Mouse (Mus musculus) mouse embryonic stem cell (cell line): ENCODE data around the gene Armc5.

Experiments
- in situ Hi-C, 2 experiments: fragments of 300-500 bp; cut with MboI; formaldehyde crosslinking; loops; 1 replicate in 1 of 2; 3 replicates in 1 of 2; pipeline ENCODE4 v1.14.3; 2019 to 2020; ENCODE audit warnings: low sequenced_read_pairs in 2 of 2, low pct_unique_long_range_greater_than_20kb in 1 of 2, mixed read lengths in 1 of 2; ENCODE audit not compliant: unreplicated experiment in 1 of 2

Armc5 gene

DNA sequence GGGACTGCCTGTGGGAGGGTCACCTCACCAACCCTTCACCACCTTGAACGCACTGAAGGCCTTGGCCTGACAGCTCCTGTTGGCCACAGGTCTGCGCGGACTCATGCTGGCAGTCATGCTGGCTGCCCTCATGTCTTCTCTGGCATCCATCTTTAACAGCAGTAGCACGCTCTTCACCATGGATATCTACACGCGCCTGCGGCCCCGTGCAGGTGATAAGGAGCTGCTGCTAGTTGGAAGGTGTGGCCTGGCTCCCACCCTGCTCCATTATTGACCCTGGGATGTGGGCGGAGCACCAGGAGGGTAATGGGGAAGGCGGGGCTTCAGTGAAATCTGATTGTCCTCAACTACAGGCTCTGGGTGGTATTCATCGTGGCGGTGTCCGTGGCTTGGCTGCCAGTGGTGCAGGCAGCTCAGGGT lies 33.3 kb downstream of the Armc5 start:
- in situ Hi-C loops = no loop called here

DNA sequence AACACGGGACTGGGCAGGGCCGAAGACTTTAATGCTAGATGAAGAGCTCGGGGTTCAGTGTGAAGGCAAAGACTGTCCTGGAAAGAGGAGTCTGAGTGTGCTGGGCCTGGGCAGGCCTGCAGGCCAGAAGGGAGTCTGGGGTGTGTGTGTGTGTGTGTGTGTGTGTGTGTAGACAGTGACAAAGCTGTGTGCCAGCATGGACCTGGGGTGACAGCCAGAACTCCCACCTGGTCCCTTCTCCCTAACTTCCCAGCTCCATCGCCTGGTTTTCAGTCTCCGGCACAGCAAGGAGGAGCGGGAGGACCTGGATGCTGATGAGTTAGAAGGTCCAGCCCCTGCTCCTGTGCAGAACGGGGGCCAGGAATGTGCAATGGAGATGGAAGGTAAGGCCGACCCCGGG lies 34.4 kb downstream of the Armc5 start:
- in situ Hi-C loops = no loop called here

DNA sequence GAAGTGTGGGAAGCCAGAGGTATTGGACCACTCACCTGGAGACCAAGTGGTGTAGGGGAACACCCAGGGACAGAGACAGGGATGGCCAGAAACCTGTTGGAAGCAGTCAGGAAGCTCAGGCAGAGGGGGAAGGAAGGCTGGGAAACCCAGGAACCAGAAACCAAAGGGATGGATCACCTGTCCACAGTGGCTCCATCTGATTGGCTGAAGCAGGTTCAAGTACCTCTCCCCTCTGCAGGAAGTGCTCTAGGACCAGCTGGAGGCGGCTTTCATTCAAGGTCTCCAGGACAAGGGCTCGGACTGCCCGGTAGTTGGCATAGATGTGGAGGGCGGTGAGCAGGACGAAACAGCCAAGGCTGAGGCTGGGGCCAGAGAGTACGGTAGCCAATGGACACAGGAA lies 38.9 kb downstream of the Armc5 start:
- in situ Hi-C loops = no loop called here

DNA sequence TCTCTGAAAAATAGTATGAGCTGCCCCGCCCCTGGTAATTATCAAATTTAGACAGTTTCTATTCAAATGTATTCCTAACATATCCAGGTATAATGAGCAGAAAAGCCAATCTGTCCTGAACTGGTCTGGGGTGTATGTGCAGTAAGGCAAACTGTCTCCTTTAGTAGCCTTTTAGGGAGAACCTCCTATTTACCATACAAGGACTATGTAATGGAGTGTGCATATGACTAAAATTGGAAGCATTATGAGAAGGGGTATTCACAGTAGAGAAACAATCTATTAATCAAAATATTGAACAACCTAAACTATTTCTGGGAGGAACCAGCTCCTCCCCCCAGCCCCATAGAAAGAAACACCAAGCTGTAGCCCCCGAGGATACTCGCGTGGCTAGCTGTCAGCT lies 42.6 kb downstream of the Armc5 start:
- in situ Hi-C loops = no loop called here

DNA sequence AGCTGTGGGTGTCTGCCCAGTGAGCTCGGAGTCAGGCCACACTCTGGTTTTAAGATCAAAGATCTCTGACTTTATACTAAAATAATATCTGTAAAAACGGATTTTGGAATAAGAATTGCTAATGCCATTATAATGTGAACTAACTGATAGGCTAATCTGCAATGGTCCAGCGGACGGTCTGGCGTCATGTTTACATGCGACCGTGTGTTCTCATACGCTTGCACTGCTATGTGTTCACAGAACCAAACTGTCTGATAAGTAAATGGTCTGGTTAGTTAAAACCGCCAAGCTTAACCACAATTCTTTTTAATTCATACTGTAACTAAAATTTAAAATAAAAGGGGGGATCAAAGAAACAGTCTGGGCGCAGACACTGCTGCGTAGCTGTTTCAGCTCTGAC lies 44.6 kb downstream of the Armc5 start:
- in situ Hi-C loops = no loop called here

DNA sequence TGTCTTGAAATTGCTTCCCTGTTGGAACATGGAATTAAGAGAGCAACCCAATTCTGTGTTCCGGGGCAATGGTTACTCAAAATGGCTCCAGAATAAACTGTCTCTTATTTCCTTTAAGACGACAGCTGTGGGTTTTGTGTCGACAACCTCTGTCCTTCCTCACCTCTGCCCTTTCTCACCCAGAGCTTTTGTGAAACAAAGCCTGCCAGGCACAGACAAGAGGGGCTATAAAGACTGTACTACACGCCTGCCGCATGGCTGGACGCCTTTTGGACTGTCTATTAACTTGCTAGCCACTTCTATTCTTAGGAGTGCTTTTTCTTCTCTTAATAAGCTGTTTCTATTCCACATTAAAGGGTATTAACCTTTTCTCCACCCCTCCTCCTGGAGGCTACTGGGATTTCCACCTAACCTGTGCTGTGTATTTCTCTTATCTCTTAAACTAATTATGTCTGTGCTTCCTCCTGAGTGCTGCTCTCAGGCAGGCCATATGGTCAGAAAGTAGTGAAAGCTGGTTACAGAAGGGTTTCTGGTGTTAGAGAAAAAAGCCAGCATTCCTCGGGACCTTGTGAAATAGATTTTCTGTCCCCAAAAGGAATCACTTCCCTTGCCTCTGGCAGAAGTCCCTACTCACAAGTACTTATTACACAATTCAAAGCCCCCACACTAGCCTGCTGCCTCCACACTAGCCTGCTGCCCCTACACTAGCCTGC lies 45.5 kb downstream of the Armc5 start:
- in situ Hi-C loops = no loop called here

DNA sequence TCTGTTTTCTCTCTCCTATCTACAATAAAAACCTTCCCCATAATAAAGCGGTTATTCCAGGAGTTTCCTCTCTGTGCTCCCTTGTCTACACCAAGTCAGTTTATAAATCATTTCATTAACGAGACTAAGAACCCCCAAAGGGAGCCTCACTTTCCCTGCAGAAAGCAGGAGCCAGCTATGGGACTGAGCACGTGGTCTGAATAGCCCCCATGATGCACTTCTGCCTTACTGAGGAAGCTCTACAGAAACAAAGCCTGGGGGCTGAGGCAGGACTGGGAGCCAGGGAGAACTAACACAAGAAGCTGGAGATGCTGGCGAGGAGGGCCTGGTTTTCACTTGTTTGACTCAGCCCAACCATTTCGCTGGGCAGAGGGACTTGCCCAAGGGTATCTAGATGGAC lies 46.9 kb downstream of the Armc5 start:
- in situ Hi-C loops = no loop called here

DNA sequence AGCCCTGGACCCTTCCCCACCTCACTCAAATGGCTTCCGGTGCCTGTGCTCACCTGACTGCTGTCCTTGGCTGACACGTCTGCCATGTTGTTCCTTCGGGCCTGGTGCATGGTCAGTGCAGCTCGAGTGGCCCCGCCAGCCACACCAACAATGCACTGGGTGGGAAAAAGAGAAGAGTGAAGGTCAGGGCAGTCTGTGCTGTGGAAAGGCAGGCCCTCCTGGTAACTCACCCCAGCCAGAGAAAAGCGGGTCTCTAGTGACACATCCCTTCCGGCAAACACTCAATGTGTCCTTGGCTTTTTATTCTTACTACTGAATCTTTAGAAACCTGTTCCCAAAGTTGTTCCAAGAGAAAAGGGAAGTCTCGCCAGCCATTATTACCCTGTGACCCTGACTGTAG lies 47.9 kb downstream of the Armc5 start:
- in situ Hi-C loops = no loop called here

DNA sequence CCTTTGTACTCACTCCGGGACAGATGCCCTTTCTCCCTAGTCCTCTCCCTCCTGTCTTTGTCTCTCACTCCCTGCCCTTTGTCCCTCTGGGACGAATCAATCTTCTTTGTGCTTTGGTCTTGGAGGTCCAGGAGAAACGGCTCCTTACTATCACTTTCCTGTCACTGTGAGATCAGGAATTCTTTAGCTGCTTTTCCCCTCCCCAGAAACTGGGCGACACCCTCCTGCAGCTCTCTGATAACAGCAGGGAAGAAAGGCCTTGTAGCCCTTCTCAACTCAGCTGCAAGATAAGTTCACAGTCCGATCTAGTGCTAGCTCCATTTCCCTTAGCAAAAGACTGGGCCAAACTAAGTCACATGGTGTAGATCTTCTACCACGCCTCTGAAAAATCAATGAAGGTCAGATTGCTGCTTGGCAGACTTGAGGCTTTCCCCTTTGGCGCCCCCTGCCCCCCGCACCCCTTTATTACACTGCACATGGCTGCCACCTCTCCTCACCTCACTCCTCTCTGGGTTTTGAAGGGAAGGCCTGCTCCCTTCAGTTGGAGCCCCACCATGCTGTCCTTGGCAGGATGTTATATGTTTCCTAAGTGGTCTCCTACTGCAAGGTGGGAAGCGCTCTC lies 51.9 kb downstream of the Armc5 start:
- in situ Hi-C loops = no loop called here
